ENCODE assay signal across 8 mouse cellular contexts in genomic region chr5:137338663-137339289, GRCm38 (mm10). TPM values are rescaled to one million over a fixed set of nuclear protein-coding genes. Genes with fewer than 3 reads are reported as not detected.
A peak's percentile ranks its signal among the peaks of the same experiment; 100 is the strongest.
DNase-seq lines count a peak whose midpoint lies in the region; ATAC-seq and TF ChIP-seq lines count a peak whose summit lies in the region.

No protein-coding gene starts in this region.

- H3K9me3 ChIP-seq in intestine, postnatal 0 days (ENCODE audit: control insufficient read depth): no peaks in the 10 kb centered on the region
- no peaks in the 10 kb centered on the region for H3K9me3 ChIP-seq in lung, embryonic 15.5 days
- no peaks in the 10 kb centered on the region for H3K9me3 ChIP-seq in stomach, embryonic 15.5 days

- ATAC-seq in frontal cortex, adult (ENCODE audit: low TSS enrichment): peak; percentile 21
- ATAC-seq in granulocyte monocyte progenitor cell, adult 5-6 weeks (replicated peaks; ENCODE audit: poor library complexity, severe bottlenecking): 0 out of 2 replicates have a peak, but pooled peaks have one; percentile 7
- ATAC-seq in intestine, postnatal 0 days: peak; percentile 18
- ATAC-seq in lung, embryonic 15.5 days (ENCODE audit: borderline replicate concordance, extremely low read depth, low FRiP score, low TSS enrichment): peak; percentile 46; the same call in 1 of the 2 replicates
- ATAC-seq in stomach, embryonic 15.5 days (ENCODE audit: insufficient read depth, low FRiP score, low read depth): no peak

- H3K27ac ChIP-seq in intestine, postnatal 0 days (ENCODE audit: low read depth, low read length): peak overlapping the region; percentile 88
- H3K27ac ChIP-seq in lung, embryonic 15.5 days: peak overlapping the region; percentile 91
- H3K27ac ChIP-seq in stomach, embryonic 15.5 days: peak overlapping the region; percentile 89

- peak overlapping the region; percentile 77 for H3K4me2 ChIP-seq in intestine, postnatal 0 days (replicated peaks; ENCODE audit: low read depth)
- H3K4me2 ChIP-seq in lung, embryonic 15.5 days: peak overlapping the region; percentile 70
- H3K4me2 ChIP-seq in stomach, embryonic 15.5 days: peak overlapping the region; percentile 73

- DNase-seq in frontal cortex, postnatal 36 days (ENCODE audit: low spot score in 2 of 2): no peak
- peak; percentile 71 for DNase-seq in cerebellum, adult 9-10 months
- no peak for DNase-seq in spleen, postnatal 36 days (ENCODE audit: low spot score in 2 of 2)

- peaks cover 3% of the 10 kb centered on the region; the same call in 1 of the 2 replicates for H3K4me1 ChIP-seq in intestine, postnatal 0 days (replicated peaks; ENCODE audit: control insufficient read depth, insufficient read depth, low read length)
- peaks cover 33% of the 10 kb centered on the region for H3K4me1 ChIP-seq in lung, embryonic 15.5 days
- H3K4me1 ChIP-seq in stomach, embryonic 15.5 days: peaks cover 19% of the 10 kb centered on the region; the same call in 1 of the 2 replicates

- peak overlapping the region; percentile 31; the same call in 1 of the 2 replicates for H3K9ac ChIP-seq in intestine, postnatal 0 days (ENCODE audit: low read depth, low read length)
- peak overlapping the region; percentile 47 for H3K9ac ChIP-seq in lung, embryonic 15.5 days
- H3K9ac ChIP-seq in stomach, embryonic 15.5 days: peak overlapping the region; percentile 48; the same call in 1 of the 2 replicates

- WGBS in intestine, postnatal 0 days: 0% methylated on average over 11 of the region's 11 CpGs
- 2% methylated on average over 11 of the region's 11 CpGs for WGBS in lung, embryonic 15.5 days
- 2% methylated on average over 11 of the region's 11 CpGs for WGBS in stomach, embryonic 15.5 days

- peak overlapping the region; percentile 44 for H3K4me3 ChIP-seq in intestine, postnatal 0 days (ENCODE audit: low read depth, low read length)
- peak overlapping the region; percentile 39 for H3K4me3 ChIP-seq in lung, embryonic 15.5 days
- peak overlapping the region; percentile 42 for H3K4me3 ChIP-seq in stomach, embryonic 15.5 days (replicated peaks)

- no peak for TF ChIP-seq CTCF in intestine, postnatal 0 days (IDR thresholded peaks at IDR 0.05; ENCODE audit: low read depth)

- H3K36me3 ChIP-seq in intestine, postnatal 0 days (ENCODE audit: control insufficient read depth, insufficient read depth): no peaks in the 10 kb centered on the region
- no peaks in the 10 kb centered on the region for H3K36me3 ChIP-seq in lung, embryonic 15.5 days
- H3K36me3 ChIP-seq in stomach, embryonic 15.5 days: no peaks in the 10 kb centered on the region

- H3K27me3 ChIP-seq in intestine, postnatal 0 days (replicated peaks; ENCODE audit: control insufficient read depth, insufficient read depth, low read length): no peaks in the 10 kb centered on the region
- no peaks in the 10 kb centered on the region for H3K27me3 ChIP-seq in lung, embryonic 15.5 days
- H3K27me3 ChIP-seq in stomach, embryonic 15.5 days (replicated peaks): no peaks in the 10 kb centered on the region

RNA-seq across cellular contexts. Expression of gene Slc12a9, which starts 5.4 kb away (rescaled TPM):
- 16.3 and 26.3 TPM in 2 replicates for total RNA-seq in granulocyte monocyte progenitor cell, adult 5-6 weeks (2014; fragmentation: Nextera tagmentation)
- total RNA-seq in granulocyte monocyte progenitor cell, adult 5-6 weeks (2017): 6.5 and 6.6 TPM in 2 replicates
- polyA plus RNA-seq in intestine, postnatal 0 days (2015; fragmentation: Nextera tagmentation; extraction: Ambion mirVana): 11.8 and 13.4 TPM in 2 replicates
- 12.0 and 13.0 TPM in 2 replicates for polyA plus RNA-seq in lung, embryonic 15.5 days (2015; fragmentation: Nextera tagmentation; extraction: Ambion mirVana)
- polyA plus RNA-seq in stomach, embryonic 15.5 days (2015; fragmentation: Nextera tagmentation; extraction: Ambion mirVana): 13.0 and 14.5 TPM in 2 replicates

RNA-seq across cellular contexts. Expression of gene Ephb4, which starts 11.1 kb away (rescaled TPM):
- total RNA-seq in granulocyte monocyte progenitor cell, adult 5-6 weeks (2014; fragmentation: Nextera tagmentation): not detected in 2 replicates
- not detected in 2 replicates for total RNA-seq in granulocyte monocyte progenitor cell, adult 5-6 weeks (2017)
- polyA plus RNA-seq in intestine, postnatal 0 days (2015; fragmentation: Nextera tagmentation; extraction: Ambion mirVana): 12.6 and 12.9 TPM in 2 replicates
- polyA plus RNA-seq in lung, embryonic 15.5 days (2015; fragmentation: Nextera tagmentation; extraction: Ambion mirVana): 57.5 and 58.9 TPM in 2 replicates
- polyA plus RNA-seq in stomach, embryonic 15.5 days (2015; fragmentation: Nextera tagmentation; extraction: Ambion mirVana): 35.5 and 41.4 TPM in 2 replicates

RNA-seq across cellular contexts. Expression of gene Trip6, which starts 24.6 kb away (rescaled TPM):
- total RNA-seq in granulocyte monocyte progenitor cell, adult 5-6 weeks (2014; fragmentation: Nextera tagmentation): 9.4 and 9.9 TPM in 2 replicates
- 2.9 and 5.6 TPM in 2 replicates for total RNA-seq in granulocyte monocyte progenitor cell, adult 5-6 weeks (2017)
- 23.8 and 24.8 TPM in 2 replicates for polyA plus RNA-seq in intestine, postnatal 0 days (2015; fragmentation: Nextera tagmentation; extraction: Ambion mirVana)
- polyA plus RNA-seq in lung, embryonic 15.5 days (2015; fragmentation: Nextera tagmentation; extraction: Ambion mirVana): 95.9 and 96.3 TPM in 2 replicates
- 73.2 and 73.4 TPM in 2 replicates for polyA plus RNA-seq in stomach, embryonic 15.5 days (2015; fragmentation: Nextera tagmentation; extraction: Ambion mirVana)

RNA-seq across cellular contexts. Expression of gene Srrt, which starts 31.3 kb away (rescaled TPM):
- total RNA-seq in granulocyte monocyte progenitor cell, adult 5-6 weeks (2014; fragmentation: Nextera tagmentation): 238 and 321 TPM in 2 replicates
- total RNA-seq in granulocyte monocyte progenitor cell, adult 5-6 weeks (2017): 239 and 278 TPM in 2 replicates
- 31.3 and 32.2 TPM in 2 replicates for polyA plus RNA-seq in intestine, postnatal 0 days (2015; fragmentation: Nextera tagmentation; extraction: Ambion mirVana)
- polyA plus RNA-seq in lung, embryonic 15.5 days (2015; fragmentation: Nextera tagmentation; extraction: Ambion mirVana): 145 and 155 TPM in 2 replicates
- 113 and 122 TPM in 2 replicates for polyA plus RNA-seq in stomach, embryonic 15.5 days (2015; fragmentation: Nextera tagmentation; extraction: Ambion mirVana)

RNA-seq across cellular contexts. Expression of gene Ufsp1, which starts 44.3 kb away (rescaled TPM):
- 0.53 TPM in 1 of 2 replicates, not detected in the other for total RNA-seq in granulocyte monocyte progenitor cell, adult 5-6 weeks (2014; fragmentation: Nextera tagmentation)
- total RNA-seq in granulocyte monocyte progenitor cell, adult 5-6 weeks (2017): 0.43 and 5.2 TPM in 2 replicates
- 10.4 and 11.0 TPM in 2 replicates for polyA plus RNA-seq in intestine, postnatal 0 days (2015; fragmentation: Nextera tagmentation; extraction: Ambion mirVana)
- polyA plus RNA-seq in lung, embryonic 15.5 days (2015; fragmentation: Nextera tagmentation; extraction: Ambion mirVana): 5.3 and 5.8 TPM in 2 replicates
- 7.8 and 8.7 TPM in 2 replicates for polyA plus RNA-seq in stomach, embryonic 15.5 days (2015; fragmentation: Nextera tagmentation; extraction: Ambion mirVana)
